Mouse (Mus musculus) spleen, adult 2 months (tissue): ENCODE measurements at regions not wholly inside any gene's neighbourhood (a gene's known extent, or its start where the extent isn't known, plus 50 kb on each side); places are given as distances from the start of the nearest gene placed in this dataset.

ENCODE experiments used
- CTCF ChIP-seq: fragments of 200-500 bp; IDR thresholded peaks from 2 replicates; pipeline ENCODE4 v1.5.1; 2011; ENCODE audit warnings: mild to moderate bottlenecking, inconsistent platforms; ENCODE audit not compliant: insufficient read depth, insufficient read length, insufficient replicate concordance; ENCODE audit errors: extremely low read depth
- POLR2A ChIP-seq: fragments of 200-500 bp; IDR thresholded peaks from 2 replicates; pipeline ENCODE4 v1.6.1; 2011; ENCODE audit warnings: low read depth, low read length, inconsistent platforms

- TF ChIP-seq CTCF (no peak), POLR2A (no peak)
Measured at GRCm38 (mm10) chr3:37997998-37998397, 273.7 kb upstream of the Gm5148 start.
